Mouse (Mus musculus) embryonic facial prominence, embryonic 15.5 days (tissue): Measurements from ENCODE around the gene Galc. TPM values are rescaled to one million over a fixed set of nuclear protein-coding genes. Genes with fewer than 3 reads are reported as not detected.

ENCODE experiments used
- ATAC-seq: fragments of 200-750 bp; cut with Nextera tagmentation; 2 replicates; pipeline ENCODE4 v1.8.0; 2017; ENCODE audit warnings: low read depth, moderate TSS enrichment; ENCODE audit not compliant: insufficient number of reproducible peaks, low FRiP score, low TSS enrichment
- H3K27ac ChIP-seq: fragments of 300-500 bp; sonication (generic); replicated peaks from 2 replicates; pipeline ENCODE4 v1.5.1; 2015; ENCODE audit warnings: mild to moderate bottlenecking, inconsistent platforms
- H3K27me3 ChIP-seq: fragments of 300-500 bp; sonication (generic); 2 replicates; pipeline ENCODE4 v1.6.1; 2015; ENCODE audit warnings: inconsistent platforms
- H3K36me3 ChIP-seq: fragments of 300-500 bp; sonication (generic); 2 replicates; pipeline ENCODE4 v1.6.1; 2015; ENCODE audit warnings: mild to moderate bottlenecking, inconsistent platforms
- H3K4me1 ChIP-seq: fragments of 300-500 bp; sonication (generic); 2 replicates; pipeline ENCODE4 v1.6.1; 2015; ENCODE audit warnings: inconsistent platforms
- H3K4me2 ChIP-seq: fragments of 300-500 bp; sonication (generic); replicated peaks from 2 replicates; pipeline ENCODE4 v1.6.1; 2015; ENCODE audit warnings: mild to moderate bottlenecking, inconsistent platforms
- H3K4me3 ChIP-seq: fragments of 300-500 bp; sonication (generic); replicated peaks from 2 replicates; pipeline ENCODE4 v1.5.1; 2015; ENCODE audit warnings: mild to moderate bottlenecking, inconsistent platforms
- H3K9ac ChIP-seq: fragments of 300-500 bp; sonication (generic); 2 replicates; pipeline ENCODE4 v1.6.1; 2015; ENCODE audit warnings: inconsistent platforms
- H3K9me3 ChIP-seq: fragments of 300-500 bp; sonication (generic); replicated peaks from 2 replicates; pipeline ENCODE4 v1.6.1; 2016; ENCODE audit warnings: inconsistent platforms
- WGBS: fragments of 180-500 bp; shearing (Covaris S2); methylation state at CpG from one replicate; pipeline ENCODE4 v1.1.7; 2015; 5-methylcytosine and 5-hydroxymethylcytosine counted together
- polyA plus RNA-seq: library from polyadenylated mRNA; unstranded; fragments of >200 nt; fragmentation: Nextera tagmentation; extraction: Ambion mirVana; gene quantifications from 2 replicates; pipeline ENCODE4 v1.2.1, GENCODE M21; 2015

Gene Galc
- polyA plus RNA-seq, 1 experiment from 2014 or later, result 9.2 TPM

DNA sequence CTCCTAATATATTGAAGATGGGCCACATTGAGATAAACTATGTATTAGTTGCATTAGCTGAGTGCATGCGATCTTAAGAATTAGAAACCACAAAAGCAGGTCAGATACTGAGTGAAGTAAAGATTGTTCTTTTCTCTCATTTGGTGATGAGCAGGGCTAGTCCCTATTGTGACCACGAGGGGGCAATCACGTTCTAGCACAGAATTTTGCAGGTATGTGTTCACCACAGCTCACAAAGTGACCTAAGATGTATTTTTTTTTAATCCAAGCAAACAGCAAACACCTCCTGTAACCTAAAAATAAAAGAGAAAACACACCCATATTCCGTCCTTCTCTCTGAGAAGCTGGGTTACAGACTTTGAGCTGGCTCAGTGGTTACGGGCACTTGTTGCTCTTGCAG, 21.3 kb upstream of the Galc start:
- Histone ChIP-seq H3K9me3 (no peaks in the 10 kb centered on the region), H3K4me3 (no peak overlapping the region), H3K27ac (no peak overlapping the region), H3K36me3 (no peaks in the 10 kb centered on the region), H3K4me1 (peaks cover 6% of the 10 kb centered on the region; the same call in 1 of the 2 replicates), H3K4me2 (no peak overlapping the region), H3K9ac (no peak overlapping the region), H3K27me3 (no peaks in the 10 kb centered on the region)
- ATAC-seq, result no peak
- WGBS, result 32% methylated on average over 5 of the region's 5 CpGs

DNA sequence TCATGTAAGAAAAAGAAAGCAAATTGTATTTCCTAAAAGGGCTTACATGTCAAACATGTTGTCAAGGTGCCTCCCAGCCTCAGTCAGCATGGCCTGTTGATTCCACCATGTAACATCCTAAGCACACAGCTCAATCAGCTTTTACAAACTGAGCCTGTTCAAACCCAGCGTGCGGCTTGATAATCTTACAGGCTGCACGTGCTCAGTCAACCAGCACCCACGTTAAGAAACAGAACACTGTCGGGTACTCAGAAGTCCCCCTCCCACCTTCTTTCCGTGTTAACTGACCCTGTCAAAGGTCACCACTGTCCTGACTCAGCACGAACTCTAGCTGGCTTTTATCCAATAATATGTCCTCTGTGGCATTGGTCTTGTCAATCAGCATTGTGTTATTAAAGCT, 13.2 kb upstream of the Galc start:
- Histone ChIP-seq H3K9ac (no peak overlapping the region), H3K27ac (no peak overlapping the region), H3K4me3 (no peak overlapping the region), H3K9me3 (no peaks in the 10 kb centered on the region), H3K36me3 (no peaks in the 10 kb centered on the region), H3K4me1 (no peaks in the 10 kb centered on the region), H3K27me3 (no peaks in the 10 kb centered on the region), H3K4me2 (no peak overlapping the region)
- 69% methylated on average over 7 of the region's 7 CpGs for WGBS
- no peak for ATAC-seq

DNA sequence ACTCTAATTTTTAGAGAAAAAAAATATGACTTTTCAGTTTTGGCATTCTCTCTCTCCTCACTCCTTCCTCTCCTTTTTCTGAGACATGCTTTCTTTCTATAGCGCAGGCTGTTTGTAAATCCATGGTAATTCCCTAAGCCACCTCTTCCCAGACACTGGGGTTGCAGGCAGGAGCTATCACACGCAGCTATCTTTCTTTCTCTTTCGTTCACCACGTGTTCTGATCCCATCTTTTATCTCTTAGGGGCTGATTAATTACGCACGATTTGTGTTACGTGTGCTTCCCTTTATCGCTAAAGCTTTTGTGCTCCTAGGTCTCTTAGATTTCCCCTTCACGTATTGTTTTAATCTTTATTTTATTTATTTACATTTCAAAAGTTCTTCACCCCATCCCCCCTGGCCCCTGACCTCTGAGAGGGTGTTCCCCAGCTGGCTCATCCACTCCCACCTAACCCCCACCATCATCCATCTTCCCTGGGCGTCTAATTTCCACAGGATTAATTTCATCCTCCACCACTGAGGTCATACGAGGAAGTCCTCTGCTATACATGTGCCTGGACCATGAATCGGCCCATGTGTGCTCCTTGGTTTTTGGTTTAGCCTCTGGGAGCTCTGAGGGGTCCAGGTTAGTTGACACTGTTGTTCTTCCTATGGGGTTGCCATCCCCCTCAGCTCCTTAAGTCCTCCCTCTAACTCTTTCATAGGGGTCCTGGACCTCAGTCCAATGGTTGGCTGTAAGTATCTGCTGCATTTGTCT, 11.7 kb upstream of the Galc start:
- no peak overlapping the region for H3K9ac ChIP-seq
- no peak for ATAC-seq
- H3K27me3 ChIP-seq, result no peaks in the 10 kb centered on the region
- no peaks in the 10 kb centered on the region for H3K9me3 ChIP-seq
- WGBS, result 70% methylated on average over 12 of the region's 12 CpGs
- H3K4me3 ChIP-seq, result no peak overlapping the region
- H3K4me2 ChIP-seq, result no peak overlapping the region
- H3K4me1 ChIP-seq, result no peaks in the 10 kb centered on the region
- no peak overlapping the region for H3K27ac ChIP-seq
- H3K36me3 ChIP-seq, result no peaks in the 10 kb centered on the region

DNA sequence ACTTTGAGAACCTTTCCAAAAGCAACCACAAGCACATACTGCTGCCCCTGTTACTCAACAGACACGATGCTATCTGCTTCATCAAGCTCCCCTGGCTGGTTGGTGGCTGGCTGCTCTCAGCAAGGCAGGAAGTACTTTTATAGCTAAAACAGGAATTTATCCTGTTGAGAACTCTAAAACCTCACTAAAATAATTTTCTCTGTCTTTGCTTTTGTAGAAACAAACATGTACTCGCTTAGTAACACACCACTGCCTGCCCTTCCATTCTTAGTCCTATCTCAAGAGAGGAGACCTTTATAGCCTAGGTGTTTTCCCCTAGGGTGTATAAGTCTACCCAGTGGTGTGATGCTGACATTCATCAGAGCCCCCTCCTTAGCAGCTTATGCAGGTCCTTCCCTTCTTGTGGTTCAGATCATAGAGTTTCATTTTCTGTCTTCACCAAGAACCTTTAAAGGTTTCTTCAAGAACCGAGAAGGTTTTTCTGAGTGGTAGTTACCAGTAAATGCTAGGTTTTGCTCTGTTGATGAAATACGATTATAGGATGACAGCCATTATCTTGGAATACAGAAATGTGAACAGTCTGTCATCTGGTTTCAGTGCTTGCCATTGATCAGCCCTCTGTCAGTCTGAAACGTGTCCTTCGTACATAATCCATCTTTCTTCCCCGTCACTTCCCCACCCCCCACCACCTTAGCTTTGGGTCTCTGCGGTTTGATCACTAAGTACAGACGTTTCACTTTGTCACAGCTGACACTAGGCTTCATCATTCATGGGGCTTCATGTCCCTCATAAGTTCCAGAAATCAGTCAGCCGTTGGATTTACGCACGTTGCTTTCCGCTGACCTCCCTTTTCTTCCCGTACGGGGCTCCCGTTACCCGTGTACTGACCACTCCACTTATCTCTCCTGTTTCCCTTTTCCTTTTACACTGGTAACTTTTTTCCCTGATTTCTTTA, 10.8 kb upstream of the Galc start:
- H3K4me2 ChIP-seq, result no peak overlapping the region
- no peak for ATAC-seq
- no peak overlapping the region for H3K27ac ChIP-seq
- H3K36me3 ChIP-seq, result no peaks in the 10 kb centered on the region
- no peaks in the 10 kb centered on the region for H3K27me3 ChIP-seq
- WGBS, result 71% methylated on average over 17 of the region's 17 CpGs
- no peak overlapping the region for H3K9ac ChIP-seq
- H3K4me1 ChIP-seq, result no peaks in the 10 kb centered on the region
- H3K4me3 ChIP-seq, result no peak overlapping the region
- no peaks in the 10 kb centered on the region for H3K9me3 ChIP-seq

DNA sequence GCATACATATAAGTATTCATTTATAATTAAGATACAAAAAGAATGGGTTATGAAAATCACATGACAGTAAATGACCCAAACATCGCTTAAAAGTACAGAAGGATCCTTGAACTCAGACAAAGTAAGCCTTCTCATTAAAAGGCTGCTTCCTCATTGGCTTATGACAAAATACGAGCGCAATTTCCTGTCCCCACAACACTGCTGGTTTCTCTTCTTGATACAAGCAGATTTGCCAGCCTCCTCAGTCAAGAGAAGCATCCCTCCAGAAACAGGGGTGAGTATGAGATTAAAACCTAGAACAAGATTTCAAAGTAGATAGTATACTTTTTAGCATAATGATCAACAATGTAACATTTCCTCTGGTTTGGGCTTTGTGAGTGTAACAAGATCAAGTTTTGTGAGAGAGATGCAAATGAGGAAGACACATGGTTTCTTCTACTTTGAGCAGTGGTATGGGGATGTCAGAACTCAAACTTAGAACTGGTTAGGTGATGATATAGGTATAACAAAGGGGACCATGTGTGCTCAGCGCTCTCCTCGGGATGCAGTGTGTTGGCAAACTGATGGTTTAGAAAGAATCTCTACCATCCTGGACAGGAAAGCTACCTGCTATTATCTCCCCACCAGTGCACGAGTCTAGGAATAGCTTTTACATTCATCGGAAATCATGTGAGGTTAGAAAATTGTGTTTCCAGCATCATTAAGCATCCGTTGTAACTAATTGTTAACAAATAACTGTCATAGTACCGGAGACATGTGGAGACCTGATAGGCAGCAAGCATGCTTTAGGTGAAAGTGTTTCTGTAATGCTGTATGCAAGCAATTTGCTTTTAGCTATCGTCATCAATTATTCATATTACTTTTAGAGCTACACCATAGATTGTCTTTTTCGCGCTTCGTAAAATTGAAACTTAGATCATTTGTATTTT, 9.4 kb upstream of the Galc start, which contains the start of gene Gpr65:
Gpr65 (plus strand) TSS at position 195 of the 929 bp plus-strand sequence.
- Histone ChIP-seq H3K4me3 (no peak within 1 kb of the TSS), H3K36me3 (no peaks in the 10 kb centered on the region), H3K27ac (no peak within 1 kb of the TSS), H3K27me3 (no peaks in the 10 kb centered on the region), H3K9ac (no peak within 1 kb of the TSS), H3K4me2 (no peak within 1 kb of the TSS), H3K4me1 (no peaks in the 10 kb centered on the region), H3K9me3 (no peaks in the 10 kb centered on the region)
- 82% methylated on average over 13 of the region's 13 CpGs for WGBS
- no peak for ATAC-seq

DNA sequence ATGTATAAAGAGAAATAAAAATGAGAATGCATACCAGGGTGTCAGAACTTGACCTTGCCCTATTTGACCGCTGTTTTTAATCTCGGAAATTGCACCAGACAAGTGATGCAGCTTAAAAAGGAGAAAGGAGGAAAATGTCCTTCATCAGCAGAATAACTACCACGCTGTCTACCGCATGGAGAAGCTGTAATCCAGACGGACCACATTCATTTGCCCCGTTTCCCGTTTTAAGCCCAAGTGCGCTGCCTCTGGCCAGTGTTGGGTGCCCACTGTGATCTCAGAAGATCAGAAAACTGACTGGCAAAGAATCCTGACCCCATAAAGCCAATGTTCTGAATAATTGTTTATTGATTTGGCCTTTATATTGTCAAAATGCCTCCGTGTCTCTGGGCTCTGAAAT, 6.4 kb upstream of the Galc start:
- no peak overlapping the region for H3K27ac ChIP-seq
- H3K27me3 ChIP-seq, result no peaks in the 10 kb centered on the region
- H3K4me1 ChIP-seq, result no peaks in the 10 kb centered on the region
- H3K4me2 ChIP-seq, result no peak overlapping the region
- ATAC-seq, result no peak
- no peaks in the 10 kb centered on the region for H3K9me3 ChIP-seq
- H3K4me3 ChIP-seq, result no peak overlapping the region
- no peak overlapping the region for H3K9ac ChIP-seq
- 75% methylated on average over 9 of the region's 9 CpGs for WGBS
- no peaks in the 10 kb centered on the region for H3K36me3 ChIP-seq

DNA sequence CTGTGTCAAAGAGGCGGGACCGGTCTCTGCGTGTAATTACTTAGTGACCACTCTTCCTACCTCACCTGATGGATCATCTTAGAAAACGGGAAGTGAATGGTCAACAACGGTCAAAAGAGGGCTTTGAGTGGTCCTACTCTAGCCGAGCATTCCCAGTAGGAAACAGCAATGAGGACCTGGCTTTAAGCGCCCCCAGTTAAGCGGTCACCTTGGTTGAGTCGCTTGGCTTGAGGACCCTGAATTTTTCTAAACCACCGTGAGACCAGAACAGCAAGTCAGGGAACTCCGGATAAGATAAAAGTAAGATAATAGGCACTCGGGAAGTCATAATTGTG, 226 bp upstream of the Galc start:
- Histone ChIP-seq H3K36me3 (no peaks in the 10 kb centered on the region), H3K27ac (no peak overlapping the region), H3K9me3 (no peaks in the 10 kb centered on the region), H3K4me2 (peak overlapping the region; percentile 65), H3K4me1 (0 out of 2 replicates have a peak, but pooled peaks cover 3% of the 10 kb centered on the region), H3K27me3 (no peaks in the 10 kb centered on the region), H3K9ac (peak overlapping the region; percentile 85; the same call in 1 of the 2 replicates), H3K4me3 (peak overlapping the region; percentile 90)
- ATAC-seq, result no peak
- WGBS, result 4% methylated on average over 12 of the region's 12 CpGs

DNA sequence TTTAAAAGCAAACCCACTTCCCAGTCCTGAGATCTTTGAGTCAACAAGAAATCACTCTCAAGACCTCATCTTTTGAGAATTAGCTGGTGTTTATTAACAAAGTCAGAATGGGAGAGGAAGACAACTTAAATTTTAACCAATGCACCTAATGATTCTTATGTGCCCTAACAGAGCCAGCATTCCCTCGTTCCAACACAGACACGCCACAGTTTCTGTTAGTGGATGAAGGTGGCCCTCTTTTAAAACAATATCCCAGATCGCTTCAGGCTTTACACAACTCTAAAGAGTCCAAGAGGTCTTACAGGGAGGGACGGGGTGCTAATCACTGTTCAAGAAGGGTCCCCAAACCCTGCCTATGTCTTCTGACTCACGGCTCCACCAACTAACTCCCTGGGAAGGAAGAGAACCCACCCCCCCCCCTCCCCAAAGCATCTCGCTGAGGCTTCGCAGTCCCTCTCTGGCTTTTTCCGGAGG, 851 bp downstream of the Galc start:
- peak; percentile 48; the same call in 1 of the 2 replicates for ATAC-seq
- Histone ChIP-seq H3K27me3 (no peaks in the 10 kb centered on the region), H3K36me3 (no peaks in the 10 kb centered on the region), H3K4me1 (0 out of 2 replicates have a peak, but pooled peaks cover 3% of the 10 kb centered on the region), H3K27ac (peak overlapping the region; percentile 88), H3K4me2 (peak overlapping the region; percentile 65), H3K9ac (peak overlapping the region; percentile 85), H3K4me3 (peak overlapping the region; percentile 90), H3K9me3 (no peaks in the 10 kb centered on the region)
- 2% methylated on average over 8 of the region's 8 CpGs for WGBS

DNA sequence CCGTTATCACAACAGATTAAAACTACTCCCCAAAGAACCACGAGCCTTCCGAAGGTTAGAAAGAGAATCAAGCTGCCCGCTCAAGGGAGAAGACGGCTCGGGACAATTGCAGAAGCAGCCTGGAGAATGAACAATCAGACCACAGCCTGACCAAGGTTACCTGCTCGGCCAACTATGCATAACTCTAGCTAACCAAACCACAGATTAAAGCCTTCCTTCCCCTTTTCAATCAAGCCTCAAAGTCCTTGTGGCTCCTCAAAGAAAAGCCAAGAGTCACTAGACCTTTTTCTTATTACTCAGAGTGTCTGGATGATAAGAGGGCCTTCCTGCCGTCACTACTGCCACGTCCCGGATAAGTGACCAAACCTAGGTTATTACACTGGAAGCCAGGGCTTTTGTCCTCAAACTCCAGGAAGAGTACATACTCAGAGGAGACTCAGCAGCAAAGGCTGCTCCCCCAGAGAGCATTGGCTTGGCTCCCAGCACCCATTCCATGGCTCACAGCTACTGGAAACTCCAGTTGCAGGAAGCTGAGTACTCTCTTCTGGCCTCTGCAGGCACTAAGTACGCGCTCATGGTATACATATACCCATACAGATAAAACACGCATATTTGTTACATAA, 3.8 kb downstream of the Galc start:
- H3K36me3 ChIP-seq, result 0 out of 2 replicates have a peak, but pooled peaks cover 4% of the 10 kb centered on the region
- ATAC-seq, result no peak
- WGBS, result 88% methylated on average over 13 of the region's 13 CpGs
- no peaks in the 10 kb centered on the region for H3K9me3 ChIP-seq
- H3K4me2 ChIP-seq, result no peak overlapping the region
- H3K27ac ChIP-seq, result no peak overlapping the region
- no peaks in the 10 kb centered on the region for H3K27me3 ChIP-seq
- H3K4me1 ChIP-seq, result 0 out of 2 replicates have a peak, but pooled peaks cover 3% of the 10 kb centered on the region
- no peak overlapping the region for H3K9ac ChIP-seq
- no peak overlapping the region for H3K4me3 ChIP-seq

DNA sequence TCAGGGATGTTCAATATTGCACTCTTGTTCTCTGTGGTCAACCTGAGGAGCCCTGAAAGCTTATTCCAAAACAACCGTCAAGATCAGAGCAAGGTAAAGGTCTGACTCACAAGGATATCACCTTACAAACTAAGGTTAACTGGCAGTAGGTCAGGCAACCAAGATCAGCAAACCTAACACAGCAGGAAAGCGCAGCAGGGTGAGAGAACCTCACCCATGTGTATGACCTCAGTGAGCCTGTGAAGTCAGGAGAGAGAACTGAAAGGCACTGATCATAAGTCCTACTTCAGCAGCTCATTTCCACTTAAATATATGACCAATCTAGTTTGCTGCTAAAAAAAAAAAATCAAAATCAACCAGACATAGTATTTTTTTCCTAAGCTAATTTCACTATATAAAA, 6.8 kb downstream of the Galc start:
- Histone ChIP-seq H3K4me2 (no peak overlapping the region), H3K4me3 (no peak overlapping the region), H3K9me3 (no peaks in the 10 kb centered on the region), H3K27ac (no peak overlapping the region), H3K27me3 (no peaks in the 10 kb centered on the region), H3K4me1 (0 out of 2 replicates have a peak, but pooled peaks cover 1% of the 10 kb centered on the region), H3K36me3 (peaks cover 4% of the 10 kb centered on the region; the same call in 1 of the 2 replicates), H3K9ac (no peak overlapping the region)
- 47% methylated on average over 2 of the region's 2 CpGs for WGBS
- ATAC-seq, result no peak
